Mouse (Mus musculus) olfactory bulb, adult 2 months (tissue): ENCODE data around the gene Cfap43.

Experiments used
- CTCF ChIP-seq: fragments of 200-500 bp; IDR thresholded peaks from 2 replicates; pipeline ENCODE4 v1.5.1; 2012; ENCODE audit warnings: low read depth, mild to moderate bottlenecking, low read length, moderate library complexity; ENCODE audit not compliant: insufficient read depth
- POLR2A ChIP-seq: fragments of 200-500 bp; IDR thresholded peaks from 2 replicates; pipeline ENCODE4 v1.6.1; 2012; ENCODE audit warnings: mild to moderate bottlenecking, low read depth, low read length, moderate library complexity; ENCODE audit not compliant: insufficient read depth

DNA sequence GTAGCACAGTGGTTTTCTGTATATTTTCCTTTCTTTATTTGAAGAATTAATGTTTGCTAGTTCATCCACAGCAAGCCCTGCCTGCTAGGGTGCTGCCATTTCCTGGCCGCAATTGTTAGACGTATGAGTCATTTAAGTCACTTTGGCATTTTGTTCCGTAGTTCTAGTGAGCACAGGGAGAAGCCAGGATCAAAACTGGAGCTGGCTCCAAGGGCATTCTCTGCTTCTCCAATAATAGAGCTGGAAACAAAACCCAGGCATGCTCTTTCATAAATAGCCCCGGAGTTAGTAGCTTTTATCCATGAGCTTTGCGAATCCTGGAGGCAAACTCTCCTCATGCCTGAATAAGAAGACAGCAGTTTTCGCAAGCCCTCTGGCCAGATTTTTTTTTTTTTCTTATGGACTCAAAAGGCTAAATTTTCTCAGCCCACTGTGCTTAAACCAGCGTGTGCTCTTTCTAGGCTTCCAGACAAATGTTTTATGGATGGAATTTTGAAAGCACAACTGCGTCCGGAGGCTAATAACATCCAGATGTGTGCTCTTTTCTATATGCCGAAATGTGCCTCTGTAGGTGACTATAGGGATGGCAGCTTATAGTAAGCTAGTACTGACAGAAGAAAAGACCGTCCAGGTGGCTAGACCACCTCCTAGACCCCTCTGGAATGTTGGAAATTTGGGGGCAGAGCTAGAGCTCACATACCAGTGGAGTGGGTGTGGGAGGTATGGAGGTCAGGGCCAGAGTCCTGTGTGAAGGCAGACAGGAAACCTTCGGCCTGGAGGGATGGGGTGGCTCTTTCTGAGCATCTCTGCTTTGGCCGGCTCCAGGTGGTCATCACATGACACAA is 64.9 kb downstream of the Cfap43 start:
- TF ChIP-seq CTCF, result no peak
- no peak for TF ChIP-seq POLR2A
